Mouse (Mus musculus) gastrocnemius, postnatal 36 days (tissue): ENCODE results near the gene Slc31a2. TPM values are rescaled to one million over a fixed set of nuclear protein-coding genes. Genes with fewer than 3 reads are reported as not detected.
A peak's percentile ranks its signal among the peaks of the same experiment; 100 is the strongest.
"Not testable (repeated sequence)": the region's sequence is repeated elsewhere in the genome, so short reads cannot be mapped to it uniquely, and the experiment has no call there.

ENCODE experiments used
- DNase-seq, 2 experiments: peaks; one replicate each; pipeline ENCODE4 v3.0.0; 2022
- intact Hi-C: fragments of 180-260 bp; cut with DNase I; formaldehyde crosslinking; loops from one replicate; pipeline ENCODE4 v1.15.1; 2025
- long read RNA-seq, 2 experiments: library from polyadenylated mRNA; stranded (forward); transcript quantifications; one replicate each; pipeline ENCODE4 v2.0.0; 2021
- total RNA-seq, 2 experiments: library from RNA; stranded (reverse); gene quantifications; 2 replicates each; pipeline ENCODE4 v1.2.3; 2021

Slc31a2 gene
- 1 to 10 TPM; 4.1 to 4.4 TPM for total RNA-seq
- long read RNA-seq, experiment 1, transcript Slc31a2-201 (4 exons, 1,820 nt): major isoform, 7 of 7 reads
- long read RNA-seq, experiment 1, partial matches to known transcripts: 0 of 7 reads
- long read RNA-seq, experiment 1, other reads (novel, unspliced or antisense): 0 of 7 reads
- long read RNA-seq, experiment 2, transcript Slc31a2-201 (4 exons, 1,820 nt): major isoform, 5 of 9 reads
- long read RNA-seq, experiment 2, partial matches to known transcripts: 0 of 9 reads
- long read RNA-seq, experiment 2, other reads (novel, unspliced or antisense): 4 of 9 reads

DNA sequence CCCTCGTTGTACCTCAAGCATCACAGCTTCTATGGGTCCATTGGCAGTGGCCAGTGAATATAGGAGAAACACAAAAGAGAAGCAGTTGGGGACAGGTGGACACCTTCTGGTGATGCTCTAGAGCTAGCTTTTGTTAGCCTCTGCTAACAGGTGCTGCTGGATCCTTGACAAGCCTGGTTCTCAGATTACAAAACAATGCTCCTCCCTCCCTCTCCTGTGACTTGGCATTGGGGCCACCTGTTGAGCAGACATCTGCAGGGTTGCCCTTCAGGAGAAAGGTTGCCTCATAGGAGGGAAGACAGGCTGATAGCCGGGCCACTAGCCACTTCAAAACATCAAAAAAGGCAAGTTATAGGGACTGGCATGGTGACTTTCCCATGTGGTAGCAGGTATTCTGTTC is at the start of gene Slc31a2:
Slc31a2 (plus strand) TSS at position 287 of the 400 bp plus-strand sequence.
- no peak for DNase-seq
- intact Hi-C loops: no loop called here

GRCm38 (mm10) chr4:62213490-62213889 is 48.9 kb upstream of the Slc31a2 start:
- intact Hi-C loops: no loop called here
- DNase-seq: no peak

DNA sequence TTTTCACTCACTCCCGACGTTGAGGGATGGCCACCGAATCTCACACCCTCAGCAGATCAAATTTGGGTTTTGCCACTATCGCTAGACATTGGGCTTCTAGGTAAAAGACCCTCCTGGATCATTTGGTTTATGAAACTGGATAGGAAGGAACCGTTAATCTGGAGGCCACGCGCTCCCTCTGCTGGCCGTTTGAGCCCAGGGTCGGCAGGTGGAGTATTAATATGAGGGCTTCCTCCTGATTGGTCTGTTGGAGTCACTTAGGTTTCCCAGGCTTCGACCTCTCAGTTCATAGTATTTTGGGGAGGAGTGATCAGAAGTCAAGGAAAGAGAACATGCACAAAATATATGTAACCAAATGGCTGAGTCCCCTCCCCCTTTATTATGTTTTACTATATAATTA is 34.0 kb upstream of the Slc31a2 start:
- intact Hi-C loops: no loop called here

DNA sequence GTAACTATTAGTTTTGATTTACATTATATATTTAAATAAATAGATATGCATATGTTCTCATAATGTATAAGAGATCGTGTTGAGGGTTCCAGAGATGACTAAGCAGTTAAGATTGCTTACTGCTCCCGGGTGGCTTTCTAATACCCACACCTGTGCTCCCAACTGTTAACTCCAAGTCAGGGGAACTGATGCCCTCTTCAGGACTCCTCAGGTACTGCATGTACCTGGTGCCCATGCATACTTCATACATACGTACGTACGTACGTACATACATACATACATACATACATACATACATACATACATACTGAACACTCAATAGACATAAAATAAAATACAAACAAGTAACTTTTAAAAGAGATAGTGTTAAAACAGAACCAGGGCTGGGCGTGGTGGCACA is 32.9 kb upstream of the Slc31a2 start:
- intact Hi-C loops: no loop called here
- no peak for DNase-seq

More for the DNA sequence above, 34.0 kb upstream of the Slc31a2 start:
- DNase-seq: peak; percentile 21 to 23

- DNase-seq: no peak
- intact Hi-C loops: no loop called here
These were observed 32.2 kb upstream of the Slc31a2 start for GRCm38 (mm10) chr4:62230153-62230552.

DNA sequence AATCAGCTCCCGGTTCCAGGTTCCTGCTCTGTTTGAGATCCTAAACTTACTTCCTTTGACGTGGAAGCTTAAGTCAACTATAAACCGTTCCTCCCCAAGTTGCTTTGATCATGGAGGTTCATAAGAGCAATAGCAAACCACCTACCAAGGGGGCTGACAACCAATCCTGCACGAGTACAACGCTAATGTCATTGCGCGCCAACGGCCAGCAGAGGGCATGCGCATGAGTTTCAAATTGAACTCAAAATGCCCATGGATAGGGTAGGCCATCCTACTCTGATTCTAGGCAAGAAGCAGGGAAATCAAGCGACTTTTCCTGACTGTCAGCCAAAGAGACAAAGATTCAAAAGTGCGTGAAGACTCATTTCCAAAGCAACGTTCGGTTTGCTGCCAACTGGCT is 31.6 kb upstream of the Slc31a2 start, which contains the start of gene Zfp37:
Zfp37 (minus strand) TSS at position 279 of the 400 bp plus-strand sequence.
- intact Hi-C loops: no loop called here
- DNase-seq: no peak

- intact Hi-C loops: no loop called here
- no peak for DNase-seq
These were observed 21.8 kb upstream of the Slc31a2 start for GRCm38 (mm10) chr4:62240586-62240985.

DNA sequence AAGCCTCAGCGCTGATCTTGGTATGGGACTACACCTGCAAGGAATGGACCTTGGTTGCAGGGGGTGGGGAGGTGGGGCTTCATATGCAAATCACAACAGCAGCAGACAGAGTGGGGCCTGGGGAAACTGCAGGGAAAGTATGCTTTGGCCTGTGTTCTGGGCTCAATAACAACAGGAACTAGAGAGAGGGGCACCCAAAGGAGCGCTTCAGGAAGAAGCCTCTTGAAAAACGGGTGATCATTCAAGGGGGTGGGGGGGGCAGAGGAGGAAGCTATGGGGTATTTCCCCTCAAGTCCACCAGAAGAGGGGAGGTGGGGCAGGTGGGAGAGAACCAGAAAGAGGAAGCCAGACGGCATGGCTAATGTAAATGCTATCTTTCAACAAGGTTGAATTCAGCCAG is 14.0 kb upstream of the Slc31a2 start:
- no peak for DNase-seq
- intact Hi-C loops: no loop called here

- intact Hi-C loops: no loop called here
- no peak for DNase-seq
These were observed 11.3 kb upstream of the Slc31a2 start for GRCm38 (mm10) chr4:62250896-62251544.

DNA sequence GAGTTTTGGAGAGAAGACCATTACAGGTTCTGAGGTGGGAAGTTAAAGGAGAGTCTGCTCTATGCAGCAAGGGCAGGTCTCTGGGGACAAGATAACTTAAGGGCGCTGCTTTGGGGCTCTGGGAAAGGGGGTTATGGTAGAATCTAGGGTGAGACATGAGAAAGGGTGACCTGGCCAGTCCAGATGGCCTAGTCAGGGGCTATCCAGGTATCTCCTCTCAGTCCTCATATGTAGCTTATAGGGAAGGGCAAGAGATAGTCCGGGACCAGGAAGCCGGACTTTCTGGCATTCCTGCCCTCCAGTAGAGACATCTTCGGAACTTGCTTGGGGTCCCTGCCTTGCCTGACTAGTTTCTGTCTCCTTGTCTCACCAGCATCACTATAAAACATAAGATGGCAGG is 10.6 kb upstream of the Slc31a2 start:
- intact Hi-C loops: no loop called here
- no peak for DNase-seq

DNA sequence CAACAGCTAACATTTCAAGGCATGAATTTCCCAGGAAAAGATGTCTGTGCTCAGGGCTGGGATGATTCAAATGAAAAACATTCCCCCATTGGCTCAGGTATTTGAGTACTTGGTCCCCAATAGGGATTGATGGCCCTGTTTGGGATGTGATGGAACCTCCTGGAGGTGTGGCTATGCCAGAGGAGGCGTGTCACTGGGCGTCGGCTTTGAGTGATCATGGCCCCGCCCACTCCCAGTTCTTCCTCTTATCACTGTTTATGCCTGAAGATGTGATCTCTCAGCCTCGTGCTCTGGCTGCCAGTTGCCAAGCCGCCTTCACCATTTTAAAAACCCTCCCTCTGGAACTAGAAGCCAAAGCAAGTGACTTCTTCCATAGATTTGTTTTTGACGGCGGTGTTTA is 7.8 kb upstream of the Slc31a2 start:
- DNase-seq: no peak
- intact Hi-C loops: no loop called here

GRCm38 (mm10) chr4:62256931-62257330 is 5.4 kb upstream of the Slc31a2 start:
- DNase-seq: no peak

DNA sequence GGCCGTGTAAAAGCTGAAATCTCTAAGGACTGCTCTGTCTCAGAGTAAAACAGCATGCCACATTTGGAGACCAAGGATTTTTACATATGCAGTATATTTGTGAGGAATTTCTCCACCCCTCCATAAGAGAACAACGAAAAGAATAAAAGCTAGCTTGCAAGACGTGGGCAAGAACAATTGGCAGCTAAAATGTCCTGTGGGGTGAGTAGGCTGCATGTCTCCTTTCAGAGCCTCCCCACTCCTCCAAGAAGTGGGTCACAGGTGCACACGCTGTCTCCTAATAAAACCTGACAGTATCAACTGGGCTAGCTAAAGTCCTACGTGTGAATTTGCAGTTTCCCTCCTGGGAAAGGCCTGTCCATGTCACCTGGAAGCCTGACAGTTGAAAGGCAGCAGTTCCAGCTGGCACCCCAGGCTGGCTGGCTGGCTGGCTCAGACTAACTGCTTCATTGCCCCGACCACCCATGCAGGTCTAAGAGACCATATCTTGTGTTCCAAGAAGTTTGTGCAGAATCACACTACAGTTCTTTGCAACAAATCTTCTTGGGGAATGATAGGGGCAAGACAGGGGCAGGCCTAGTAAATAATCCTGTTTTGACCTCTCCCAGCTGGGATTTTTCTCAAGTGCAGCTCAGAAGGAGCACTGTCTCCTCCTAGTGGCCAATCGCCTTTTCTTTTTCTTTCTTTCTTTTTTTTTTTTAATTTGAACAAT is 927 bp downstream of the Slc31a2 start:
- intact Hi-C loops: no loop called here
- no peak for DNase-seq

More at GRCm38 (mm10) chr4:62256931-62257330, 5.4 kb upstream of the Slc31a2 start:
- intact Hi-C loops: no loop called here

GRCm38 (mm10) chr4:62265154-62265836 is 2.9 kb downstream of the Slc31a2 start:
- intact Hi-C loops: no loop called here
- no peak for DNase-seq

- intact Hi-C loops, DNase-seq: not testable (repeated sequence)
These were observed 3.7 kb downstream of the Slc31a2 start for GRCm38 (mm10) chr4:62266016-62266415.

- no peak for DNase-seq
- intact Hi-C loops: no loop called here
These were observed 4.7 kb downstream of the Slc31a2 start for GRCm38 (mm10) chr4:62267101-62267500.

GRCm38 (mm10) chr4:62272696-62273095 is 10.3 kb downstream of the Slc31a2 start:
- DNase-seq: no peak
- intact Hi-C loops: no loop called here

GRCm38 (mm10) chr4:62273916-62274315 is 11.6 kb downstream of the Slc31a2 start:
- no peak for DNase-seq
- intact Hi-C loops: no loop called here

DNA sequence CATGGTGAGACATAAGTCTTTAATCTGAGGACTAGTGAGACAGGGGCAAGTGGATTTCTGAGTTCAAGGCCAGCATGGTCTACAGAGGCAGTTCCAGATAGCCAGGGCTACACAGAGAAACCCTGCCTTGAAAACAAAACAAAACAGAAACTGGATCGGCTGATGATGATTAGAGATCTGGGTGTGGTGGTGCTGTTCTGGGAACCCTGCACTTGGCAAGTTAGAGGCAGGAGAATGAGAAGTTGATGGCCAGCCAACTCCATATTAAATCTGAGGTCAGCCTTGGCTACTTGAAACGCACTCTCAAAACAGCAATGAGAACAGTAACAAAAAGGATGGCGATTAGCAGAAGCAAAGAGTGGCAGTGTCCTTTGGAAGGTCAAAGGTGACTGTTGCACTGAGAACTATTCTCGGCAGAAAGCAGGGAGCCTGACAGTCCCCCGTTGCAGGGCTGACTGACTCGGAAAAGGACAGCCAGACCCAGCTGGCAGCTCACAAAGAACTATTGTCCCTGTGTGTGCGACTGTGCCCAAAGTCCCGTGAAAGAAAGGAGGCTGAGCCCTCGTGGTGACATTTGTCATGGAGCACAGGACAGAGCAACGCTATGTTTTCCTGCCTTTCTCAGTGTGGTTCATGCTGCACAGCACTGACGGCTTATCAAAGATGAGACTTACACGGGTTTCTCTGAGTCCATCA is 12.6 kb downstream of the Slc31a2 start:
- DNase-seq: no peak
- intact Hi-C loops: no loop called here

GRCm38 (mm10) chr4:62276642-62277041 is 14.3 kb downstream of the Slc31a2 start:
- intact Hi-C loops: no loop called here
- no peak for DNase-seq
